Mouse (Mus musculus): Measurements from ENCODE around the gene Stk11ip.

The Stk11ip gene

GRCm38 (mm10) chr1:75503651-75503980 lies 17.7 kb upstream of the Stk11ip start:
- DNase-seq (ENCODE audit: extremely low read depth, insufficient read length, low spot score), result no peak

GRCm38 (mm10) chr1:75504256-75505045 lies 16.9 kb upstream of the Stk11ip start:
- DNase-seq (ENCODE audit: extremely low read depth, insufficient read length, low spot score), result no peak

- DNase-seq (ENCODE audit: extremely low read depth, insufficient read length, low spot score), result no peak
Measured at GRCm38 (mm10) chr1:75505159-75505955, 16.0 kb upstream of the Stk11ip start.

- no peak for DNase-seq (ENCODE audit: extremely low read depth, insufficient read length, low spot score)
Measured at GRCm38 (mm10) chr1:75505956-75506831, 15.1 kb upstream of the Stk11ip start, which contains the start of gene Obsl1. TSS of gene Obsl1 (minus strand) at chr1:75506452.

- DNase-seq (ENCODE audit: extremely low read depth, insufficient read length, low spot score), result no peak
Measured at GRCm38 (mm10) chr1:75507006-75507405, 14.3 kb upstream of the Stk11ip start, which contains the start of gene Inha. TSS of gene Inha (plus strand) at chr1:75507077.

GRCm38 (mm10) chr1:75509586-75509985 lies 11.7 kb upstream of the Stk11ip start:
- DNase-seq (ENCODE audit: extremely low read depth, insufficient read length, low spot score), result no peak

- no peak for DNase-seq (ENCODE audit: extremely low read depth, insufficient read length, low spot score)
Measured at GRCm38 (mm10) chr1:75510154-75510553, 11.2 kb upstream of the Stk11ip start.

- no peak for DNase-seq (ENCODE audit: extremely low read depth, insufficient read length, low spot score)
Measured at GRCm38 (mm10) chr1:75511437-75512210, 9.7 kb upstream of the Stk11ip start.

- DNase-seq (ENCODE audit: extremely low read depth, insufficient read length, low spot score), result no peak
Measured at GRCm38 (mm10) chr1:75512550-75512949, 8.8 kb upstream of the Stk11ip start.

- DNase-seq (ENCODE audit: extremely low read depth, insufficient read length, low spot score), result no peak
Measured at GRCm38 (mm10) chr1:75516703-75517380, 4.5 kb upstream of the Stk11ip start.

- no peak for DNase-seq (ENCODE audit: extremely low read depth, insufficient read length, low spot score)
Measured at GRCm38 (mm10) chr1:75517984-75518383, 3.3 kb upstream of the Stk11ip start.

- no peak for DNase-seq (ENCODE audit: extremely low read depth, insufficient read length, low spot score)
Measured at GRCm38 (mm10) chr1:75518427-75518826, 2.9 kb upstream of the Stk11ip start.

- no peak for DNase-seq (ENCODE audit: extremely low read depth, insufficient read length, low spot score)
Measured at GRCm38 (mm10) chr1:75519576-75519975, 1.8 kb upstream of the Stk11ip start.

- no peak for DNase-seq (ENCODE audit: extremely low read depth, insufficient read length, low spot score)
Measured at GRCm38 (mm10) chr1:75524679-75525078, 3.4 kb downstream of the Stk11ip start.

GRCm38 (mm10) chr1:75530546-75530945 lies 9.2 kb downstream of the Stk11ip start:
- DNase-seq (ENCODE audit: extremely low read depth, insufficient read length, low spot score), result no peak

GRCm38 (mm10) chr1:75532280-75533172 lies 11.2 kb downstream of the Stk11ip start:
- DNase-seq (ENCODE audit: extremely low read depth, insufficient read length, low spot score), result no peak

- no peak for DNase-seq (ENCODE audit: extremely low read depth, insufficient read length, low spot score)
Measured at GRCm38 (mm10) chr1:75533325-75534252, 12.3 kb downstream of the Stk11ip start.

- no peak for DNase-seq (ENCODE audit: extremely low read depth, insufficient read length, low spot score)
Measured at GRCm38 (mm10) chr1:75537587-75537986, 16.3 kb downstream of the Stk11ip start.
